Mouse (Mus musculus): ENCODE results near the gene Tgfbr1.

DNA sequence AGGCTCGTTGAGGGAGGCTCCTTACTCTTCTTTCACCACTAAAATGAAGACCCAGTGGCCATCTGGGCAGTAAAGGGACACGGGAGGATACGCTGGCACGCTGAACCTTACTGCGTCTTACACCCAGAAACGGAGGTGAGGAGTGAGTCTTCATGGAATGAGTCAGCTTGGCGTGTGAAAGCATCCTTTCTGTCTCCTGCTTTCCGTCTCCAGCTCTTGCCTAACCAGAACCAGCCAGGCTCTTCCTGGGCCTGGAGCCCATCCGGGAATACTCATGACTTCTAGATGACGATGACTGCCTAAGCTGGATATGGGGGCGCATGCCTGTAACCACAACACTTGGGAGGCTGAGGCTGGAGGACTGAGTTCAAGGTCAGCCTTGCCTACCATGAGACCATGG lies 87.9 kb downstream of the Tgfbr1 start:
- no peak for TF ChIP-seq CTCF (IDR thresholded peaks at IDR 0.05; ENCODE audit: borderline replicate concordance, control insufficient read depth, extremely low read depth, insufficient read depth, low read length, poor library complexity)
- TF ChIP-seq POLR2A (IDR thresholded peaks at IDR 0.05; ENCODE audit: control insufficient read depth, extremely low read depth, insufficient read depth, low read length, poor library complexity), result no peak

Data from thymus, adult 2 months (tissue).